Mouse (Mus musculus): ENCODE measurements at regions not wholly inside any gene's neighbourhood (a gene's known extent, or its start where the extent isn't known, plus 50 kb on each side); places are given as distances from the start of the nearest gene placed in this dataset.

GRCm38 (mm10) chr3:133599731-133600130 is 54.8 kb upstream of the Tet2 start:
- no peak for DNase-seq (ENCODE audit: low spot score in 2 of 2)

GRCm38 (mm10) chr3:133600447-133601220 is 55.7 kb upstream of the Tet2 start:
- peak; percentile 66 to 75 for DNase-seq (ENCODE audit: low spot score in 2 of 2)

GRCm38 (mm10) chr3:133605460-133605859 is 60.5 kb upstream of the Tet2 start:
- DNase-seq (ENCODE audit: low spot score in 2 of 2) = no peak

- no peak for DNase-seq (ENCODE audit: low spot score in 2 of 2)
These were observed 63.9 kb upstream of the Tet2 start for GRCm38 (mm10) chr3:133608845-133609261.

GRCm38 (mm10) chr3:133613836-133614711 is 69.1 kb upstream of the Tet2 start:
- no peak for DNase-seq (ENCODE audit: low spot score in 2 of 2)

GRCm38 (mm10) chr3:133614712-133615426 is 69.9 kb upstream of the Tet2 start:
- DNase-seq (ENCODE audit: low spot score in 2 of 2) = peak in 1 of 2 experiments; percentile 9

GRCm38 (mm10) chr3:133617036-133617435 is 72.1 kb upstream of the Tet2 start:
- DNase-seq (ENCODE audit: low spot score in 2 of 2) = no peak

GRCm38 (mm10) chr3:133618491-133618890 is 73.6 kb upstream of the Tet2 start:
- DNase-seq (ENCODE audit: low spot score in 2 of 2) = no peak

- no peak for DNase-seq (ENCODE audit: low spot score in 2 of 2)
These were observed 78.3 kb upstream of the Tet2 start for GRCm38 (mm10) chr3:133623201-133623744.

- DNase-seq (ENCODE audit: low spot score in 2 of 2) = no peak
These were observed 79.3 kb upstream of the Tet2 start for GRCm38 (mm10) chr3:133624079-133624875.

- DNase-seq (ENCODE audit: low spot score in 2 of 2) = no peak
These were observed 80.1 kb upstream of the Tet2 start for GRCm38 (mm10) chr3:133625046-133625445.

GRCm38 (mm10) chr3:133626442-133626841 is 81.5 kb upstream of the Tet2 start:
- DNase-seq (ENCODE audit: low spot score in 2 of 2) = peak; percentile 8 to 19

- no peak for DNase-seq (ENCODE audit: low spot score in 2 of 2)
These were observed 82.3 kb upstream of the Tet2 start for GRCm38 (mm10) chr3:133627116-133627844.

- DNase-seq (ENCODE audit: low spot score in 2 of 2) = no peak
These were observed 89.4 kb upstream of the Tet2 start for GRCm38 (mm10) chr3:133634306-133634705.

GRCm38 (mm10) chr3:133645604-133646003 is 100.7 kb upstream of the Tet2 start:
- DNase-seq (ENCODE audit: low spot score in 2 of 2) = no peak

- no peak for DNase-seq (ENCODE audit: low spot score in 2 of 2)
These were observed 101.6 kb upstream of the Tet2 start for GRCm38 (mm10) chr3:133646449-133647059.

- DNase-seq (ENCODE audit: low spot score in 2 of 2) = no peak
These were observed 105.1 kb upstream of the Tet2 start for GRCm38 (mm10) chr3:133650025-133650424.

GRCm38 (mm10) chr3:133651996-133652395 is 107.1 kb upstream of the Tet2 start:
- DNase-seq (ENCODE audit: low spot score in 2 of 2) = no peak

GRCm38 (mm10) chr3:133659759-133660158 is 114.8 kb upstream of the Tet2 start:
- no peak for DNase-seq (ENCODE audit: low spot score in 2 of 2)

GRCm38 (mm10) chr3:133661303-133661702 is 116.4 kb upstream of the Tet2 start:
- DNase-seq (ENCODE audit: low spot score in 2 of 2) = no peak

Measured in left cerebral cortex, adult 9 months (tissue).